Mouse (Mus musculus): Measurements from ENCODE around the gene Sema6c.

DNA sequence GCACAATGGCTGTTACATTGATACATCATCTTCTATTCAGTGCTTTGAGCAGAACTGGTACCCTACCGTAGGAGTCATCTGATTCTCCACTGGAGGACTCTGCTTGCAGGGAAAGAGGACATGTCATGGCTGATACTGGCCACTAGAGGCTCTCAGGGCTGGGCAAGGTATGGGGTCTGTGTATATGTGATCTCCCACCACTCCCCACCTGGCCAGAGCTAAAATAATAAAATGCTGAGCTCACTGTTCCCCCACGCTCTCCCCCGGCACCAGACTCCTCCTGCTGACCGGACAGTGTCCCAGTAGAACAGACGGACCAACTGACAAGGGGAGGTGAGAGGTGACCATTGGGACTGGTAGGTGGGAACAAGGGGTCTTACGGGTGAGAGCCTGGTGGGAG is 36.0 kb upstream of the Sema6c start, which contains the start of gene Tmod4:
- TF ChIP-seq CTCF (IDR thresholded peaks at IDR 0.05) (peak; percentile 71), EP300 (IDR thresholded peaks at IDR 0.05) (no peak)
